Mouse (Mus musculus) forelimb bud, embryonic 11.5 days (tissue): ENCODE measurements at regions not wholly inside any gene's neighbourhood (a gene's known extent, or its start where the extent isn't known, plus 50 kb on each side); places are given as distances from the start of the nearest gene placed in this dataset.

Source experiments
- DNase-seq: peaks from one replicate; pipeline ENCODE4 v3.0.0-alpha.2; 2012; ENCODE audit warnings: low read depth, low spot score

- no peak for DNase-seq
Observed at GRCm38 (mm10) chr16:62470133-62470532, 316.5 kb downstream of the Nsun3 start.

GRCm38 (mm10) chr16:62469286-62469685 lies 317.3 kb downstream of the Nsun3 start:
- peak; percentile 51 for DNase-seq

GRCm38 (mm10) chr16:62468846-62469245 lies 317.8 kb downstream of the Nsun3 start:
- peak; percentile 87 for DNase-seq

GRCm38 (mm10) chr16:62459949-62460551 lies 326.6 kb downstream of the Nsun3 start:
- DNase-seq = no peak

GRCm38 (mm10) chr16:62449735-62450134 lies 336.9 kb downstream of the Nsun3 start:
- DNase-seq = no peak

GRCm38 (mm10) chr16:62447380-62447779 lies 339.2 kb downstream of the Nsun3 start:
- no peak for DNase-seq

- no peak for DNase-seq
Observed at GRCm38 (mm10) chr16:62441197-62441596, 345.4 kb downstream of the Nsun3 start.

GRCm38 (mm10) chr16:62433125-62433524 lies 353.5 kb downstream of the Nsun3 start:
- DNase-seq = no peak

- DNase-seq = peak; percentile 28
Observed at GRCm38 (mm10) chr16:62414485-62414884, 372.1 kb downstream of the Nsun3 start.

GRCm38 (mm10) chr16:62407526-62408165 lies 379.0 kb downstream of the Nsun3 start:
- no peak for DNase-seq

- no peak for DNase-seq
Observed at GRCm38 (mm10) chr16:62406458-62406857, 380.2 kb downstream of the Nsun3 start.

- no peak for DNase-seq
Observed at GRCm38 (mm10) chr16:62357279-62357678, 429.3 kb downstream of the Nsun3 start.

GRCm38 (mm10) chr16:62356349-62356748 lies 430.3 kb downstream of the Nsun3 start:
- DNase-seq = no peak

GRCm38 (mm10) chr16:62355830-62356270 lies 430.8 kb downstream of the Nsun3 start:
- DNase-seq = no peak

GRCm38 (mm10) chr16:62327378-62328036 lies 459.1 kb downstream of the Nsun3 start:
- DNase-seq = no peak

- no peak for DNase-seq
Observed at GRCm38 (mm10) chr16:62325534-62326244, 460.9 kb downstream of the Nsun3 start.

GRCm38 (mm10) chr16:62322809-62323208 lies 463.8 kb downstream of the Nsun3 start:
- no peak for DNase-seq

- no peak for DNase-seq
Observed at GRCm38 (mm10) chr16:62288948-62289347, 497.7 kb downstream of the Nsun3 start.
